Mouse (Mus musculus) layer of hippocampus, adult 8-10 months (tissue): Measurements from ENCODE around the gene Gm4869. TPM values are rescaled to one million over a fixed set of nuclear protein-coding genes. Genes with fewer than 3 reads are reported as not detected.
"Not testable (repeated sequence)": the region's sequence is repeated elsewhere in the genome, so short reads cannot be mapped to it uniquely, and the experiment has no call there.

ENCODE experiments used
- DNase-seq, 2 experiments: peaks; one replicate each; pipeline ENCODE4 v3.0.0; 2022; ENCODE audit warnings: low spot score in 2 of 2
- total RNA-seq, 4 experiments: library from RNA; stranded (reverse); gene quantifications; 2 replicates each; pipeline ENCODE4 v1.2.4; 2022

The Gm4869 gene
- not detected for total RNA-seq

GRCm38 (mm10) chr5:140445345-140445744 is at the start of gene Gm4869:
TSS of gene Gm4869 (plus strand) at chr5:140445645.
- no peak for DNase-seq

DNA sequence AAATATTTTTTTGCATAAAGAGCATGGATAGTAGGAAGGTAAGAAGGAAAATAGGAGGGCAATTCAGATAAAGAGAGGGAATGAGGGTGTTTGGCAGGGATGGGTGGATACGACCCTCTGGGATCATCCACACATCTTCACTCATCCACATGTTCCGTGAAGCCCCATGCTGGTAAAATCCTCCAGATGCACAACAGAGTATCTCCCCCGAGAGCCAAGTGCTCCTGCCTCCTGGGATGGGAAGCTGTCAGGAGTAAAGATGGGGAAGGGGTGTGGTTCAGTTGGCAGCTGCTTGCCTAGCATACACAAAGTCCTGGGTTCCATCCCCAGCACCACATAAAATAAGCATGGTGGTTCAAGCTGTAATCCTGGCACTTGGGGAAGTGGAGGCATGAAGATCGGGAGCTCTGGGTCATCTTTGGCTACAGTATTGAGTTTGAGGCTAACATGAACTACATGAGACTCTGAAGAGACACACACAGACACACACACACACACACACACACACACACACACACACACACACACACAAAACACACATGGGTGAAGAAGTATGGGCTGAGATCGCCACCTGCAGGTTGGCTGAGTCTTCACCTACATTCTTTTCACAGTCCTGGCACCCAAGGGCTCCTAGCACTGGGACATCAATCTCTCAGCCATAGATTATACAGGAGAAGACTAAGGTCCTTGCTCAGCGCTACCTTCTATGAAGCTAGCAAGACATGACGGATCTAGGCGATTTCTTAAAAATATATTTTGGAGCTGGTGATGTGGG is 49.1 kb upstream of the Gm4869 start:
- no peak for DNase-seq

- no peak for DNase-seq
Measured at GRCm38 (mm10) chr5:140402640-140403270, 42.7 kb upstream of the Gm4869 start.

DNA sequence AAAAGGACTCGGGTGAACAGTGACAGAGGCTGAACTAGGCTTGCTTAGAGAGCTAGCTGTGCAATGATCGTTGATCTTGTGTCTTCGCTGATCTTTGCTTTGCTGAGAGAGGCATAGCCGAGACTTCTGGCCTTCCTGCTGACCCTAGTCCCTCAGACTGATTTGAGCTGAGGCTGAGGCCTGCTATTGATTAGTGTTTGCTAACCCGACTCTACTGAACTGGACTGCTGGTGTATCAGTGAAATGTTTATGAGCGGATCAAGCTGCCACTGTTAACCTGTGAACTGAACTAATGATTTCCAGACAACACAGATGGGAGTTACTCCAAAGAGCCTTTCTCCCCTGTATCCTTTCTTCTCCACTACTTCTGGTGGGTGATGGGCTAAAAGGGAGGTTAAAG is 40.3 kb upstream of the Gm4869 start:
- no peak for DNase-seq

GRCm38 (mm10) chr5:140406666-140407065 is 38.8 kb upstream of the Gm4869 start:
- no peak for DNase-seq

GRCm38 (mm10) chr5:140408801-140409200 is 36.6 kb upstream of the Gm4869 start:
- DNase-seq, result no peak

GRCm38 (mm10) chr5:140411339-140411738 is 34.1 kb upstream of the Gm4869 start:
- DNase-seq, result peak in 1 of 2 experiments; percentile 56

GRCm38 (mm10) chr5:140414647-140415046 is 30.8 kb upstream of the Gm4869 start:
- no peak for DNase-seq

- no peak for DNase-seq
Measured at GRCm38 (mm10) chr5:140418106-140418488, 27.3 kb upstream of the Gm4869 start.

DNA sequence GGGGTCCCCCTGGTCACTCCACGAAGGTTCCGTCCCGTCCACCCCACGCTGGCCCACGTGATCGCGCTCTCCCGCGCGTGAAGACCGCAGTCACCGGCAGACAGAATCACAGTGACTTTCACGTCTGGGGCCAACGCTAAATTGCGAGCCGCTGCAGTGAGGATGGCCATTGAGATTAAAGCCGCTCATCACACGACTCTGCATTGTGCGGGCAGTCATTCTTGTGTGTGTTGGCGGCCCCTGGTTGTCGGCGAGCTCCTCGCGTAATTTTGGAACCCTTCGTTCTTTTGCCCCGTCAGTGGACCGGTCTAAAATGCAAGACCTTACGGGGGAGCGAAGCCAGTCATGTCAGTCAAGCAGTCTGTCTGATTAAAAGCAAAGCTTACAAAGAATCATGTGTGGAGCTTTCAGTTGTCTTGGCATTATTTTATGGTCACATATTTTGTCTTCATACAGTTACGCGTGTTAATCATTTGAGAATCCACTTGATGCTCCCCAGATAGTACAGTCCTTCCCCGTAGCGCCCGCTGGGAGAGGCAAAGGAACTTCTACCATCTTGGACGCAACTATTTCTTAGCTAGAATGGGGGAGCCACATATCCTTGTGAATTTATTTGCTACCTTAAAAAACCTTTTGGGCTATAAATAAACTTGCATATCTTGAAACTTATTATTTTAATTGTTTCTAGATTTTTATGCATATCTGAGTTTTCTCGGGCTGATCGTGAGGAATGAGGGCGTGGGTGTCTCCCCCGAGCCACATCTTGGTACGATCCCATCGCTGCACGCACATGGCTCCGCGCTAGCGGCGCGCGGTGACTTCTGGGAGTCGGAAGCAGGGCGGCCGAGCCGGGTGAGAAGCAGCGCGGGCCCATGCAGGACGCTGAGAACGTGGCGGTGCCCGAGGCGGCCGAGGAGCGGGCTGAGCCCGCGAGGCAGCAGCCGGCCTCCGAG is 26.7 kb upstream of the Gm4869 start, which contains the start of gene Eif3b:
Gene Eif3b (plus strand): TSS at position 840 of the 953 bp plus-strand sequence.
- peak; percentile 79 to 90 for DNase-seq

DNA sequence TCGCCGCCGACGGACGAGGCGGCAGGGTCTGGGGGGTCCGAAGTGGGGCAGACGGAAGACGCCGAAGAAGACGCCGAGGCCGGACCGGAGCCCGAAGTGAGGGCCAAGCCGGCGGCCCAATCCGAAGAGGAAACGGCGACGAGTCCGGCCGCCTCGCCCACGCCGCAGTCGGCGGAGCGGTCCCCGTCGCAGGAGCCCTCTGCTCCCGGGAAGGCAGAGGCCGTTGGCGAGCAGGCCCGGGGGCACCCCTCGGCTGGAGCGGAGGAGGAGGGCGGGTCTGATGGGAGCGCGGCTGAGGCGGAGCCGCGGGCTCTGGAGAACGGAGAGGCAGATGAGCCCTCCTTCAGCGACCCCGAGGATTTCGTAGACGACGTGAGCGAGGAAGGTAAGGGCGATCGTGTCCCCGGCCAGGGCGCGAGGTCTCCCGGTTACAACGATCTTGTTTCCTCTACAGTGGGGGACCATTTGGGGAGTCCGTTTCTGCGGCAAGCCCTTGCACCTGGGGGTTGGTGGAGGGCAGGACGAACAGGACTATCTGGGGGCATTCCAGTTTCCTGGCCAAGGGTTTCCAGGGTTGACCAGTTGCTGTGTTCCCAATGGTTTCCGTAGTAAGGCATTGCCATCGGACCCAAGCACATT is 25.9 kb upstream of the Gm4869 start:
- DNase-seq, result no peak

DNA sequence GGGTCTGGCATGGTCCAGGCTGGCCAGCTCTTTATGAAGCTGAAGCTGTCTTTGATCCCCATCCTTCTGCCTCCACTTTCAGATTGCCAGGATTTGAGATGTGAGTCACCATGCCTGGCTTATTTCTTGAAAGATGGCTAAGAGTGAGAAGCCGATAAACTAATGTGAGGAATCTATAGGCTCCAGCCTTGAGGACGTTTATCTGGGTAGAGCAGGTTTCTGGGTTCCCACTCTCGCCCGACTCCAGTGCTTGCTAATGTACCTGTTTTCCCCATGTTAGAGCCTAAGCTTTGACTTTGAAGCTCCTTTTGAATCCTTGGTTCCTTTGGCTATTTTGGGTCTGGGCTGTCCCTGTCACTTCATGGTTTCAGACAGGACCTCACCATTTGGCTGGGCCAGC is 24.8 kb upstream of the Gm4869 start:
- DNase-seq, result no peak

DNA sequence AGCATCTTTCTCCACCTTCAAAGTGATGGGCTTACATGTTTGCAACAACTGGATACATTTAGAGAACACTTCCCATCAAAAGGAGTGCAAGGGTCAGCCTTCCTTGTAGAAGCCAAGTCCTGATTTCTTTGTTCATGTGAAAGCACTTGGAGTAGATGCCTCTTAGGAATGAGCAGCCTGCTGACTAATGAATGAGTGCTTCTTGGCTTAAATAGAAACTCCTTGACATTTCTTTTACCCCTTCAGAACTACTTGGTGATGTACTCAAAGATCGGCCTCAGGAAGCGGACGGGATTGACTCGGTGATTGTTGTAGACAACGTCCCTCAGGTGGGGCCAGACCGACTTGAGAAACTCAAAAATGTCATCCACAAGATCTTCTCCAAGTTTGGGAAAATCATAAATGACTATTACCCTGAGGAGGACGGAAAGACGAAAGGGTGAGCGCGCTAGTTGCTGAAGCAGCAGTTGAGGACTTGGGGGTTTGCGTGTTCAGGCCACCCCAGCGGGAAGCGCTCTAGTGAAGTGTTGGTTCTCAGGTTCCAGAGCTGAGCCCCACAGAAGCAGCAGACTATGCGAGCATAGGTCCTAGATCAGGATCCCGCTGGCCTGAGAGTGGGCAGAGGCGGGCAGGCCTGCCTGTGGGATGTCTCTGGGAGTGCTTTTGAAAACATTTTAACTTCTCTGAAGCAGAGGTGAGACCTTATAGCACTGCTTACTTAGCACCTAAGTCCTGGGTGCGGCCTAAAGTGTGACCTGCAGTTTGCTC is 20.2 kb upstream of the Gm4869 start:
- DNase-seq, result no peak

DNA sequence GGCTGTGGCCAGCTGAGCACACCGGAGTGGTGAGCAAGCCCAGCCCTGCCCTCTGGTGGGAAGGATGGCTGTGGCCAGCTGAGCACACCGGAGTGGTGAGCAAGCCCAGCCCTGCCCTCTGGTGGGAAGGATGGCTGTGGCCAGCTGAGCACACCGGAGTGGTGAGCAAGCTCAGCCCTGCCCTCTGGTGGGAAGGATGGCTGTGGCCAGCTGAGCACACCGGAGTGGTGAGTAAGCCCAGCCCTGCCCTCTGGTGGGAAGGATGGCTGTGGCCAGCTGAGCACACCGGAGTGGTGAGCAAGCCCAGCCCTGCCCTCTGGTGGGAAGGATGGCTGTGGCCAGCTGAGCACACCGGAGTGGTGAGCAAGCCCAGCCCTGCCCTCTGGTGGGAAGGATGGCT is 6.3 kb upstream of the Gm4869 start:
- not testable (repeated sequence) for DNase-seq

DNA sequence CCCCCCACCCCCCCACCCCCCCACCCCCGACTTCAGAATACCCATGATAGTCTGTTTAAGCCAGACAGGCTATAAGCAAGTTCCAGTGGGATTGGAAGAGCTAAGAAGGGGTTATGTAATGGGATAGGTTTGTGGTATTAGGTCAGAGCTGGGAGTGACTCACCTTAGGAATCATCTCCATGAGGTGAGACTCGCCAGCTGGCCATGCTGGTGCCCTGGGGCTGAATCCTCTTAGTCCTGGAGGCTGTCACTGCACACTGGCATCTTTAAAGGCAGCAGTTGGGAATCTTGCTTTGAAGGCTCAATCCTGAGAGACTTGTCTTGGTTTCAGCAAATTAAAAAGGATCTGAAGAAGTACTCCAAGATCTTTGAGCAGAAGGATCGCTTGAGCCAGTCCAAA is 4.0 kb upstream of the Gm4869 start:
- no peak for DNase-seq

DNA sequence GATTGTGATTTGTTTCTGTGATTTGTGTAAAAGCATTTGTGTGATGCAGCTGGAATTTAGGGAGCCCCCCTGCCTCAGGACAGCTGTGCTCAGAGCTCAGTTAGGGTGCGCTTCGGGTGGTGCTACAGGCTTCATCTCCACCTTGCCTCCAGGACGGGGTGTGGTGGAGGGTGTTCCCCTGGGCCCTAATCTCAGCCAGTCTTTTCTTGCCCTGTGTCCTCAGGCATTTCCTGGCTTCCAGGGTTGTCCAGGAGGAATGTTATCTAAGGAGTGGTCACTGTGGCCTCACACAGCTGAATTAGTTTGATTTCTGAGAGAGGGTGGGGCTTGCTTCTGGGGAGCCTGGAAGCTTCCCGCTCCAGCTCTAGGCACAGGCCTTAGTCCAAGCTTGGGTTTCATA is 1.4 kb upstream of the Gm4869 start:
- DNase-seq, result no peak

DNA sequence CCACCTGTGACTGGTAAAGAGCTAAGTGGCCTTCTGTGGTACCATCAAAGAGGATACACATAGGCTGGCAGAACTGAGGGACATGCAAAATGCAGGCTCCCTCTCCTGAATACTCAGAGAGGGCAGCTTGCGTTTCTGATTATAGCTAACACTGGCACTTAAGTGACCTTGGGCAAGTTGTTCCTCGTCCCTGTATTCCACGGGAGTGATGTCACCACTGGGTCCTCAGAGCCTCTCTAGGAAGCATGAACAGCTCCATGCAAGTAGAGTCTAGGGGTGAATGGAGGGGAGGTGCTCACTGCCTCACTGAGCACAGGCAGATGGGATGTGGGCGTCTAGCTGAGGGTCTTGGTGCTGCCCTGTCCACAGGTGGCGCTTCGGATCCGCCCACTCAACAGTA is 609 bp downstream of the Gm4869 start:
- no peak for DNase-seq

DNA sequence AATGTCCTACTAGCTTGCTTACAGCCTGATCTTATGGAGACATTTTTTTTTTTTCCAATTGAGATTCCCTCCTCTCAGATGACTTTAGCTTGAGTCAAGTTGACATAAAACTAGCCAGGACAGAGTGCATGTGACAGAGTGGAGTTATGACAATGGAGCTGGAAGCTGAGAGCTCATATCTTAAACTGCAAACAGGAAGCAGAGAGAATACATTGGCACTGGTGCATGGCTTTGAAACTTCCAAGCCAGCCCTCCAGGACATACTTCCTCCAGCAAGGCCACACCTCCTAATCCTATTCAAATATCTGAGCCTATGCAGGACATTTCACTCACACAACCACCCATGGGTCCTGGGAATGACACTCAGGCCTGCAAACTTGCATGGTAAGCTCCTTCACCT is 9.0 kb downstream of the Gm4869 start:
- no peak for DNase-seq

DNA sequence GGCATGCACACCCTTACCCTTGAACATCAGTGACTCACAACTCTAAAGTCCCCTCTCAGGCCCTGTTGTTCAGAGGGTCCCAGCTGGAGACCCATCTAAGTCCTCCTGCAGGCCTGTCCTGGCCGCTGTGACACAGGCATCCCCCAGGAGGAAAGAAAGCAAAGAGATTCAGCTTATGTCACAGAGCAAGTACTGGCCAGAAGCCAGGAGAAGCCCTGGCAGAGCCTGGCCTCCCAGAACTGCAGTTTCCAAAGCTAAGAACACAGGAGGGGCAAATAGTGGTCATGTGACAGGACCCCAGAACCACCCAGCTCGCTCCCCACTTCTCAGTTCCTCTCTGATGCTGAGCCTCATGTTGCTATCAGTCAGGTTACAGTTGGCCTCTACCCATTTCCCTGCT is 10.0 kb downstream of the Gm4869 start:
- no peak for DNase-seq

DNA sequence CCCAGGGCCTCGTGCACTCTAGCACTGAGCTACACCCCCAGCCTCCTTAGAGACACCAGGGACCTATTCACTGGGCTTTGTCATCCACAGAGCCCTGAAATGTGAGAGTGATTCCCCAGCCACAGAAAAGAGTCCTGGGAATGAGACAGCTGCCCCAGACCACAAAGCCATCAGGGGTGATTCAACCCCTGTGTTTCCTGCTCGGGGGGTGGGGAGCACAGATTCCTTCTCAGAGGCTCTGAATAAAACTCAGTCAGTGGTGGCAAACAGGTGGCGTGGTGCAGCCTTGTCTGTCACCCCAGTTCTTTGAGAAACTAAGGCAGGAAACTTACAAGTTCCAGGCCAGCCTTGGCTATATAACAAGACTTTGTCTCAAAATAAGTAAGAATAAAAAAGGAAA is 16.0 kb downstream of the Gm4869 start:
- DNase-seq, result no peak

- not testable (repeated sequence) for DNase-seq
Measured at GRCm38 (mm10) chr5:140463151-140463550, 17.7 kb downstream of the Gm4869 start.
